Mouse (Mus musculus) bone marrow macrophage, adult 2 months (primary cell): ENCODE results near the gene Pde4d.

Experiments used
- CTCF ChIP-seq: IDR thresholded peaks from 2 replicates; pipeline ENCODE4 v1.5.1; 2012; ENCODE audit warnings: low read depth, mild to moderate bottlenecking, low read length, moderate library complexity
- POLR2A ChIP-seq: IDR thresholded peaks from 2 replicates; pipeline ENCODE4 v1.6.1; 2012; ENCODE audit warnings: mild to moderate bottlenecking, low read depth, low read length, borderline replicate concordance

DNA sequence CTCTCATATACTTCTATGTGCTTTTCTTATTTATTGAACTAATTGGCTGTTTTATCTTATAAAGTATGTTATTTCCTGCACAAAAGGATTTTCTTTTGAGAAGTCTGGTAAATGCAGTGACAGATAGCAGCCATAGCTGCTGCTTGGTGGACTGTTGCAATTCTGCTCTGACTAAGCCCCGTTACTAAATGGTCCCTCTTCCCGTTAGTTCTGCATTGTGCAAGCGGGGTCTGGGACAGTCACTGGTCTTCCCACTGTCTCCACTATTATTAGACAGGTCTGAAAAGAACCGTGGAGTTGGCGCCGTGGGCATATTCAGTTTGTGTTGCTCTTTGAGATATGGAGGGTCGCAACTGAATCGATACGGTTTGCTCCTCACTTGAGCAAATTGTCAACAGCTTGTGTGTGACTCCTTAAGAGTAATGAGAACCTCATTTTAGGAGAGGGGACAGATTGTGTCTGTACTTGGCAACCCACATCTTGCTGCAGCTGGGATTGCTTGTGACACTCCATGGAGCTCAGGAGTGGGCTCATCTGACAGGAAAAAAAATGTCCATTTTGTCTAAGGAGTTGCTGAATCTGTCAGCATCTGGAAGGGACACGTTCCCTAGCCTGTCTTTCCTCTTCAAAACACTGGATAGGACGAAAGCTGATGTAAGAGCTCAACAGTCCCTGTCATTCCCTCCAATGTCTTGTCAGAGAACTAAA lies 316.4 kb downstream of the Pde4d start:
- TF ChIP-seq CTCF (no peak), POLR2A (no peak)
